ENCODE assay signal across 8 mouse cellular contexts in the genomic region with DNA sequence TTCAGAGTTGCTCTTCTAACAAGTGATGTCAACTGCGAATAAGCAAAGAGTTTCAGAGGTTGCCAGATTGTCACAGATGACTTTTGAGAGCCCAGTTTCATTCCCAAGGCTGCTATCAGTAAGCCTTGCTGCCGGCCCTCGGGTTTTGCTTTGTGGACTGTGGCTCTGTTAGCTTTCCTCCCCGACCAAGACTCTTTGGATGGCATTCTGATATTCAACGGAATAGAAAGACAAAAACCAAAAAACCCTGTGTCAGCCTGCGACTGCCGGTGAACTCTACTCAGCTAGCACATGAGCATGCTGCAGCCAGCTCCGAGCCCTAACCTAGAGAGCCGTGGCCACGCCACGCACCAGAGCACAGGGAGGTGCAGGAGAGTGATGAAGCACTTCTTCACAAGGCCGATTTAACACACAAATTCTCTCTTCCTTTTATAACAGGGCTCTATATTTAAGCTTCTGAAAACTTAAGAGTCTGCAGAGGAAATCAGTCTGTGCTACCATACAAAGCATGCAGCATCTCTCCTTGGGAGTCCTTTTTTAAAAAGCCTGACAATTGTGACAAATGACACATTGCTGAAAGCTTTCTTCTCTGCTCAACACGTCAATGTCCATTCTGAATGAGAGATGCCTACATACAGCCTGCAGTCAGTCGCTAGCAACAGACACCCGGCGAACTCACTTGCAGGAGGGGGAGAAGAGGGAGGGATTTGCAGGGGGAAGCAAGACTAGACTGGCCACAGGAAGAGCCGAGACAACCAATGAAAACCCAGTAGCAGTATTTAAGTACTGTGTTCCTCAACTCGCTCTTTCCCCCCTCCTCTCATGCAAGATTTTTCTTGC.
DNase-seq lines count a peak whose midpoint lies in the region; ATAC-seq lines count a peak whose summit lies in the region.

No protein-coding gene starts in this region.

- H3K9ac ChIP-seq in forebrain, embryonic 11.5 days (ENCODE audit: low read length) = no peak overlapping the region
- H3K9ac ChIP-seq in heart, embryonic 13.5 days = peak overlapping the region; percentile 70
- no peak overlapping the region for H3K9ac ChIP-seq in liver, embryonic 12.5 days
- no peak overlapping the region for H3K9ac ChIP-seq in neural tube, embryonic 14.5 days (replicated peaks; ENCODE audit: low read depth, low read length)

- WGBS in forebrain, embryonic 11.5 days = 56% methylated on average over 18 of the region's 18 CpGs
- WGBS in forebrain, embryonic 10.5 days = 62% methylated on average over 18 of the region's 18 CpGs
- WGBS in heart, embryonic 13.5 days = 34% methylated on average over 18 of the region's 18 CpGs
- WGBS in liver, embryonic 12.5 days (ENCODE audit: insufficient replicate concordance) = 55% methylated on average over 18 of the region's 18 CpGs
- 24% methylated on average over 18 of the region's 18 CpGs for WGBS in neural tube, embryonic 14.5 days

- H3K36me3 ChIP-seq in forebrain, embryonic 11.5 days (ENCODE audit: control insufficient read depth, insufficient read depth, low read length) = no peaks in the 10 kb centered on the region
- H3K36me3 ChIP-seq in forebrain, embryonic 10.5 days (replicated peaks) = no peaks in the 10 kb centered on the region
- no peaks in the 10 kb centered on the region for H3K36me3 ChIP-seq in heart, embryonic 13.5 days
- no peaks in the 10 kb centered on the region for H3K36me3 ChIP-seq in liver, embryonic 12.5 days
- no peaks in the 10 kb centered on the region for H3K36me3 ChIP-seq in neural tube, embryonic 14.5 days (ENCODE audit: control insufficient read depth, insufficient read depth, low read length)

- ATAC-seq in forebrain, embryonic 11.5 days (replicated peaks; ENCODE audit: low FRiP score) = peak; percentile 83
- ATAC-seq in heart, embryonic 13.5 days (ENCODE audit: extremely low read depth, insufficient number of reproducible peaks, low FRiP score, low TSS enrichment) = peak; percentile 65; the same call in 1 of the 2 replicates
- no peak for ATAC-seq in liver, embryonic 12.5 days
- ATAC-seq in neural tube, embryonic 14.5 days (ENCODE audit: low read depth) = peak; percentile 95

- H3K4me3 ChIP-seq in forebrain, embryonic 11.5 days (ENCODE audit: low read depth, low read length) = no peak overlapping the region
- no peak overlapping the region for H3K4me3 ChIP-seq in forebrain, embryonic 10.5 days
- H3K4me3 ChIP-seq in heart, embryonic 13.5 days = peak overlapping the region; percentile 43
- H3K4me3 ChIP-seq in liver, embryonic 12.5 days = no peak overlapping the region
- peak overlapping the region; percentile 17; the same call in 1 of the 2 replicates for H3K4me3 ChIP-seq in neural tube, embryonic 14.5 days (ENCODE audit: low read depth, low read length)

- H3K9me3 ChIP-seq in forebrain, embryonic 11.5 days (ENCODE audit: control insufficient read depth, low read length) = no peaks in the 10 kb centered on the region
- H3K9me3 ChIP-seq in forebrain, embryonic 10.5 days = no peaks in the 10 kb centered on the region
- no peaks in the 10 kb centered on the region for H3K9me3 ChIP-seq in heart, embryonic 13.5 days
- no peaks in the 10 kb centered on the region for H3K9me3 ChIP-seq in liver, embryonic 12.5 days (replicated peaks)
- no peaks in the 10 kb centered on the region for H3K9me3 ChIP-seq in neural tube, embryonic 14.5 days (ENCODE audit: control insufficient read depth, low read length)

- no peak overlapping the region for H3K27ac ChIP-seq in forebrain, embryonic 11.5 days (ENCODE audit: low read depth, low read length)
- H3K27ac ChIP-seq in forebrain, embryonic 10.5 days = no peak overlapping the region
- H3K27ac ChIP-seq in heart, embryonic 13.5 days (replicated peaks) = peak overlapping the region; percentile 41
- H3K27ac ChIP-seq in liver, embryonic 12.5 days = no peak overlapping the region
- H3K27ac ChIP-seq in neural tube, embryonic 14.5 days (ENCODE audit: low read depth, low read length) = no peak overlapping the region

- no peak overlapping the region for H3K4me2 ChIP-seq in forebrain, embryonic 11.5 days (ENCODE audit: low read depth, low read length, severe bottlenecking)
- peak overlapping the region; percentile 68 for H3K4me2 ChIP-seq in heart, embryonic 13.5 days
- H3K4me2 ChIP-seq in liver, embryonic 12.5 days = peak overlapping the region; percentile 18; the same call in 1 of the 2 replicates
- peak overlapping the region; percentile 43 for H3K4me2 ChIP-seq in neural tube, embryonic 14.5 days (ENCODE audit: low read depth, low read length)

- DNase-seq in forebrain, embryonic 11.5 days (ENCODE audit: low spot score) = no peak
- no peak for DNase-seq in forebrain, embryonic 10.5 days (ENCODE audit: extremely low spot score, low spot score)
- peak; percentile 72 for DNase-seq in embryo, embryonic 10.5 days (ENCODE audit: low spot score)
- DNase-seq in kidney, postnatal 36 days = peak; percentile 29 to 53
- DNase-seq in c-Kit-positive CD71-positive TER-119-positive erythroid progenitor cells, embryonic 14.5 days (ENCODE audit: low spot score) = no peak

- H3K4me1 ChIP-seq in forebrain, embryonic 11.5 days (replicated peaks; ENCODE audit: control insufficient read depth, insufficient read depth, low read length) = no peaks in the 10 kb centered on the region
- H3K4me1 ChIP-seq in forebrain, embryonic 10.5 days = peaks cover 28% of the 10 kb centered on the region
- peaks cover 33% of the 10 kb centered on the region for H3K4me1 ChIP-seq in heart, embryonic 13.5 days
- H3K4me1 ChIP-seq in liver, embryonic 12.5 days = no peaks in the 10 kb centered on the region
- H3K4me1 ChIP-seq in neural tube, embryonic 14.5 days (ENCODE audit: control insufficient read depth, insufficient read depth, low read length) = peaks cover 18% of the 10 kb centered on the region

- no peaks in the 10 kb centered on the region for H3K27me3 ChIP-seq in forebrain, embryonic 11.5 days (ENCODE audit: control insufficient read depth, insufficient read depth, low read length)
- H3K27me3 ChIP-seq in forebrain, embryonic 10.5 days (ENCODE audit: poor library complexity, severe bottlenecking) = no peaks in the 10 kb centered on the region
- no peaks in the 10 kb centered on the region for H3K27me3 ChIP-seq in heart, embryonic 13.5 days (replicated peaks)
- H3K27me3 ChIP-seq in liver, embryonic 12.5 days (replicated peaks) = no peaks in the 10 kb centered on the region
- H3K27me3 ChIP-seq in neural tube, embryonic 14.5 days (ENCODE audit: control insufficient read depth, insufficient read depth, low read length) = no peaks in the 10 kb centered on the region

Comparison
In these comparisons a context has a peak if more than half of its experiments do, and no peak if none do; other contexts are left out.
1. DNase-seq: peak in embryo, embryonic 10.5 days (single experiment) and kidney, postnatal 36 days (2 of 2); none in forebrain, embryonic 11.5 days (single experiment), forebrain, embryonic 10.5 days (single experiment) and c-Kit-positive CD71-positive TER-119-positive erythroid progenitor cells, embryonic 14.5 days (single experiment).
2. H3K4me3 ChIP-seq: peak in heart, embryonic 13.5 days (single experiment) and neural tube, embryonic 14.5 days (single experiment); none in forebrain, embryonic 11.5 days (single experiment), forebrain, embryonic 10.5 days (single experiment) and liver, embryonic 12.5 days (single experiment).